Mouse (Mus musculus) spleen, adult 18-20 months (tissue): ENCODE measurements at regions not wholly inside any gene's neighbourhood (a gene's known extent, or its start where the extent isn't known, plus 50 kb on each side); places are given as distances from the start of the nearest gene placed in this dataset.
A peak's percentile ranks its signal among the peaks of the same experiment; 100 is the strongest.

Experiments
- DNase-seq, 2 experiments: peaks; one replicate each; pipeline ENCODE4 v3.0.0; 2022; ENCODE audit warnings: mixed read lengths in 2 of 2

DNA sequence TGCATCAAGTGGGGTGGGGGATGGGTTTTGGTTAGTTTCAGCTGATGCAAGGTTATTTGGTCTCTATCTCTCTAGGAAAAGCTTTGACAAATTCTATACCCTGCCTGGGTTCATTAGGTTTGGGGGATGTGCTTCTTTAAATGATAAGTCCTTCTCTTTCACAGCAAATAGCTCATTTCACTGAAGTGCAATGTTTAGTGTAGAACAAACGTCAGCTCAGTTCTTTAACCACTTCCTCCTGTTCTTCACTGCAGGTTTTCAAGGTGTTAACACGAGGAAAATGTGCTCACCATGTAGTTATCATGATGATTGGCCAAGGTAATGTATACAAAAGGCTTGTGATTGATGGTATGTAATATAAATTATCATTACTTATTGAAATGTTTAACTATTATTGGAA is 659.5 kb upstream of the A1bg start:
- no peak for DNase-seq

DNA sequence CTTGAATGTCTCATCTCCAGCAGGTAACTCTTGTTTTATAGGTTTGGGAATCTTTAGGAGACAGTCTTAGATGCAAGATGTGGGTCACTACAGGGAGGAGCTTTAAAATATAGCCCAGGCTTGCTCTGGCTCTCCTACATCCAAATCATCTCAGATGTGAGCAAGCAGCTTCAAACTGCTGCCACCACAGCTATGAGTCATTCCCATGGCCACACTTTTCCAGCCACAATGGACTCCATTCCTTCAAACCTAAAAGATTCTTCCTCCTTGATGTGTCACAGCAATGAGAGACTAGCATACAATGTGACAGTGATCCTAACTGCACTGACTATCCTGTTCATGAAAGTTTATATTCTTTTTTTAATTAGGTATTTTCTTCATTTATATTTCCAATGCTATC is 640.5 kb upstream of the A1bg start:
- no peak for DNase-seq

DNA sequence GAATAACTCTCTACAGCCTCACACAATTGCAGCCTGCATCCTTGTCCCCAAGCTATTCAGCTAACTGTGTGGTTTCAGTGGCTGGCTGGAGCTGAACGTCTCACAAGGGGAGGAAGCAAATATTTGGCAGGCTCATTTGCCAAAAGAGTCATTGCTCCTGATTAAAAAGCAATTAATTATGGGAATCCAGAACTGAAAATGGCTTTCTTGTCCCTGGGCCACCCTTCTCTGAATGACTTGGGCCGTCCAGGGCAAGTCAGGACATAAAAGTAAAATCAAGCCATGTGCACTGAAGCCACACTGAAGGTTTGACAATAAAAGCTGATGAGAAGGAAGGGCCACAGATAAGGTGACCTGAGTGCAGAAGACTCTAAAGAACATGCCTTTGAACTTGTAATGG is 639.4 kb upstream of the A1bg start:
- no peak for DNase-seq

DNA sequence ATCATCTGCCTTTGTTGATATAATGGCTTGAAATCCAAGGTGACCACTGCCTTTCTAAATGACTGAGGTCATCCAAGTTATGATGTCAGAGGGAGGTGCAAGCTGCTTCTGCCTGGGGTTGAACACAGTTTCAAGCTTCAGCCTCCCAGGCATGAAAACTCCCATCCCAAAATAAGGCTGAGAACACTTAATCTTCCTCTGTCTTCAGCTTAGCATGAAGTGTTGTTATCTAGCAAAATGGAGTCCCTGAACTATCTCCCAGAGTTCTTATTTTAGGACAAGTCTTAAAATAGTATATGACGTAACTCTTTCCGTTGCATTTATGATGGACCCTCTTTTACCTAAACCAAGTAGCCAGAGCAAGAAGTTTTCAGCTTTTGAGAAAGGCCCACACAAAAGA is 631.1 kb upstream of the A1bg start:
- no peak for DNase-seq

DNA sequence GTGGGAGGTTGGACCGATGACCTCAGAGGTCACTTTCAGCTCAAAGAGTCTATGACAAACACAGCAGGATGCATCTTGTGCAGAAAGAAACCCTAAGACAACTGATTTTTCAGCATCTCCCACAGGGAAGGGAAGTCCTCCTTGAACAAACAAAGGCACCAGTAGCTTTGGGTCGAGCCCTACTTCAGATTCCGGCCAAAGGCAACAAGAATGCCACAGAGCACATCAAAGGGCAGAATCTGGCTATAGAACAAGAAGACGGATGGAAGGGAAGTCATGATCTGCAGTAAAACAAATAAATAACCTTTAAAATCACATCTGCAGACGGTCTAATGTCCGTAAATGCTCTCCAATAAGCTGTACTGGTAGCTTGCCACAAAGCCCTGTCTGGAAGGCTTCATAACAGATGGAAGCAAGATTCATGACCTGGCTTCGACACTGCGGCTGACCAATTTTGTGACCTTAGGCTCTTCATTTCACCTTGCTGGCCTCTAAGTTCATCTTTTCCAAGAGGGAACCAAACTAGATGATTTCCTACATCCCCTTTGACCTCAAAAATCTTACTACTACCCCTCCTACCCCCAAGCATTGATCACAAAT is 630.4 kb upstream of the A1bg start:
- DNase-seq, result no peak

DNA sequence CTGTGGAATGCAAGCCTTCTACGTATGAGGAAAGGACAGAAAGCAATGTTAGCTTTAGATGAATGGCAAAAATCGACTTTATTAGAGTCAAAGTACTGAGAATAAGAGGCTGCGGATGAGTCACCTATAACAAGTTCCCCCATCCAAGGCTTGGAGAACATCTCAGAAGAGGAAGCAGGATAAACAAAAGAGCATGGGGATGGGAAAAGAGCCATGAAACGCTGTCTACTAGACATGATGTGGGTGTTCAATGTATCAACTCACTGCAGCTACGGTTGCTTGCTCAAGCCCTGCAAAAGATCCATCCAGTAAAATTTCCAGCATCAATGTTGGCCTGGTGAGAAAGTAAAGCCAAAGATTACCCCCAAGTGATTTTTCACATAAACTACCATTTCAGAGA is 628.4 kb upstream of the A1bg start:
- DNase-seq, result no peak

DNA sequence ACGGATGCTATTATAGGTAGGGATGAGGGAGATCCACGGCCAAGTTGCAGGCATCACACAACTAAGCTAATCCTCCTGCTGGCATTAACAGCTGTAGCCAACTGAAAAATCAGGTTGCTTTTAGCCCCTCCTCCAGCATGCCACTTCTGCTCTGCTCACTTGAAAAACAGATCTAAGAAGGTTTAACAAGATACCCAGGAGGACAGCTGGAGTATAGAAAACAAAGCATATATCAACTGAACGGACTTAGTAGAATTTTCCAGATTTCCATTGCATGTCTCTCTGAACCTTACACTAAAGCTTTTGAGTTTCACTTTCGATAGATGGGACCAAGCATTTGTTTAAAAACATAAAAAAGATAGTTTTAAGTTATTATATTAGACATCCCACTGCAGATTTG is 625.6 kb upstream of the A1bg start:
- no peak for DNase-seq

DNA sequence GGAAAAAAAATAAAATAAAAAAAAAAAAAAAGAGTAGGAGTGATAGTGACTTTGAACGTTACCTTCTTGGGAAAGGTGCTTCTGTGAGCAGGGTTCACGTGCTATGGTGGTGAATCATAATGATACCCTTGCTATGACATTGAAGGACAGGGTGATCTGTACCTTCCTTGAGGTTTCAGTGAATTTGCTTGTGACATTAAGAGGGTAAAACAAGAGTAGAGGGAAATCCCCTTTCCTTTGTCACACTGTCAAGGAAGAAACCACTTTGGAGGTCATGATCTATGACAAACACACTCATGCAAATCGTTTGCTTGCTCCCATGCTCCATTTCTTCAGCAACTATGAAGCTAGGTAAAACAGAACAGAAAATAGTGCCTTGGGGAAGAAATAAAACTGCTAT is 623.8 kb upstream of the A1bg start:
- no peak for DNase-seq

DNA sequence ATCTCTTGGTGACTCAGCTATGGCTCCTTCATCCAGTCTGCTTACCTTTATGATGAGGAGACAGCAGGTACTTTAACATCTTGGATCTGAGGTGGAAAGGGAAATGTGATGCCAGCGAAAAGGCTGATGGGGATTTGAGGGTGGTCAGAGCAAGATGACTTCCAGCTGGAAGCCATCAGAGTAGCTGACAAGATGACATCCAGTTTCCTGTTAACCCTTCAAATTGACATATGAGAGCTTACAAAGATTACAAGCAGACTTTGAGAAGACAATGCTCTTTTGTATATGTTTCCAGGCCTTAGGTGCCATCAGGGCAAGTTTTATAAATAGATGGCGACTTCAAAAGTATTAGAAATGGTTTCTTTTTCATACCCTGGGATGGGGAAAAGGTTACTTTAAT is 621.3 kb upstream of the A1bg start:
- no peak for DNase-seq

DNA sequence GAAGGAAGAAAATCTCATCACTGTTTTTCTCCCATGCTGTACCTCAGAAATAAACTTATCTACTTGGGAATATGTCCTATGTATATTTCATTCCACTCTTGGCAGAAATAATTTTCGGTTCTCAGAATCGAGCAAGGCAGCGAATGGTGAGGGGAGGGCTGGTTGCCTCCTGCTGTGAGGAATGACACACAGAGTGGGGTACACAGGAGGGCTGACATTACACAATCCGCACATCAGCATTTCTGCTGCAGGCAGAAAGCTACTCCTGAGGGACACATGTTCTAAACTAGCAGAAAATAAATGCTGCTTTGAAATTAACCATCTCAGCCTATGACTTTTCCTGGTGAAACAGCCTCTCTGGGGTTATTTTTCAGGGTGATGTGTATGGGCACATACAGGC is 618.8 kb upstream of the A1bg start:
- no peak for DNase-seq

DNA sequence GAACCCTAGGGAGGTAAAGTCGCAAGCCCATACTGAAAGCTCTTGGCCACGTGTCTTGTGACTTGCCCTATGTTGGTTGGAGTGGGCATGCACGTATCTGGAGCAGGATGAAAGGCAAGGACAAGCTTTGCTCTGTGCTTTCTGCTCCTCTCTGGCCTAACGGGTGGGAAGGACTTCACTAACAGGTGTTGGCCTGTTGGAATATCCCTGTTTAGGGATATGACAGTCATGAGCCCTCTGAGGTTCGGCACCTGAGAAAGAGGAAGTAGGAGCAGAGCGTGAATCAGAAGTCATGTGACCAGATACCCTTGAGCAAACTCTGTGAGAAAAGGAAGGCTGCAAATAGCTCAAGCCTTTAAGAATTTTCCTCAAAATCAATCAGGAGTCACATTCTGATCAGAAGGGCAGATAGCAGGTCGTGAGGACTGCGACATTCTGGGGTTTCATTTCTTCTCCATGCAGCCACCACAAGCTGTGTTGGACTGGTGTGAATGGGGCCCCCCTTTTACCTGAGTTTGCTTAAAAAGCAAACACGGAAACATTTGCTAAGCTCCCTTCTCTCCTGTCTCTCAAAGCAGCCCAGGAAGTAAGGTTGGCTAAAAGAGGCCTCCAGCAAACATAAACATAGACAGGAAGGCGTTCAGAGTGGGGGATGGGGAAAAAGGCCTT is 618.1 kb upstream of the A1bg start:
- peak; percentile 45 to 46 for DNase-seq

DNA sequence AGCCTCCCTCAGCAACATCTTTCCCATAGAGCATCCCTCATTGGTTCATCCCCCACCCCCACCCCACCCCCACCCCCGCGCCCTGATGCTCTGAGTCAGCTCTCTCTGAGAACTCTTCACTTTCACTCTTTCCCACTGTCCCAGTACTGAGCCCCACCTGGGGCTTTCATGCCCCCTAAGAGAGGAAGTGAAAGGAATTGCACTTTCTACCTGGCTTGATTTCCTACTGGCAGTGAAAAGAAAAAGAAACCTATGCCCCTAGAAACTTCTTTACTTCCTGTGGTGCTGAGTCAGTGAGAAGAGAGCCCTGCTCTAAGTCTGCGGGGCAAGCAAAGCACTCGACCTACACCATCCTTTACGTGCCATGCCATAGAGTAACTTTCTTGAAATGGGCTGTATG is 616.1 kb upstream of the A1bg start:
- DNase-seq, result peak in 1 of 2 experiments; percentile 12

DNA sequence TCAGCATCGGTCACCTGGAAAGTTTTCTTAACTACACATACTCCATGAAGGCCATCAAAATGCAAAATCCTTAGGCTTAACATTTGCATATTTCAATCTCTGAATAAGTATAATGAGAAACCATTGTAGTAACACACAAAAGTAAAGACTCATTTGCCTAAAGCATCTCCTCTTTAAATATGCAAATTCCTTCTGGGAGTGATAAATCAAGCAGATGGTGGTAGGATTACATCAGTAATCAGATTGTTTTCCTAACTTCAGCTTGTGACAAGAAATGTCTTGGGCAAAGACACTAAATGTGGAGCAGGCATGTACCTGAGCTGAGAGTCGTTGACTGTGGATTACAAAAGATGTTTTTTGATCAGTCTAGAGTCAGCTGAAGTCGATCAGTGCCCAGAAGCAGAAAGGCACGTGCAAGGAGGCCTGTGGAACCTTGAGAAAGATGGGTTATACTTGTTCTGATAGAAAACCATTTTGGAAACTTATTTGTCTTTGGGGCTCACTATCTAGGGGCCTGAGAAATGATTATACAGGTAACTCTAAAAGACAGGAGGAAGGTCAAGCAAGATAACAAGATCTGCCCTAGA is 615.5 kb upstream of the A1bg start:
- DNase-seq, result no peak

DNA sequence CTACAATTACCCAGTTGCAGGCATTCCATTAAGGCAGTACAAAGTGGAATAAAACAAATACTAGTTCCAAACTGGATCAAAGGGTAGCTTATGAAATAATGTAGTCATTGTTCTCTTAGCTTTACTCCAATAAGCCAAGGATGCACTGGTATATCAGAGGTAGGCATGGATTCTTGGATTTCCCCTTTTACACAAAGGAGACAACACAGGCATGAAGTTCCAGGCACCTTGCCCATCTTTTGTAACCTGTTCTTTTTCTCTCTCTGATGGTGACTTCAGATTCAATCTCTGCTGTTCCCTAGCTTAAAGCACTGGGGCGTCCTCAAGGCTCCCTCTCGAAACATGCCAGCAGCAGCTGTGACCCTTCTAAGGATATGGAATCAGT is 613.5 kb upstream of the A1bg start:
- DNase-seq, result no peak

DNA sequence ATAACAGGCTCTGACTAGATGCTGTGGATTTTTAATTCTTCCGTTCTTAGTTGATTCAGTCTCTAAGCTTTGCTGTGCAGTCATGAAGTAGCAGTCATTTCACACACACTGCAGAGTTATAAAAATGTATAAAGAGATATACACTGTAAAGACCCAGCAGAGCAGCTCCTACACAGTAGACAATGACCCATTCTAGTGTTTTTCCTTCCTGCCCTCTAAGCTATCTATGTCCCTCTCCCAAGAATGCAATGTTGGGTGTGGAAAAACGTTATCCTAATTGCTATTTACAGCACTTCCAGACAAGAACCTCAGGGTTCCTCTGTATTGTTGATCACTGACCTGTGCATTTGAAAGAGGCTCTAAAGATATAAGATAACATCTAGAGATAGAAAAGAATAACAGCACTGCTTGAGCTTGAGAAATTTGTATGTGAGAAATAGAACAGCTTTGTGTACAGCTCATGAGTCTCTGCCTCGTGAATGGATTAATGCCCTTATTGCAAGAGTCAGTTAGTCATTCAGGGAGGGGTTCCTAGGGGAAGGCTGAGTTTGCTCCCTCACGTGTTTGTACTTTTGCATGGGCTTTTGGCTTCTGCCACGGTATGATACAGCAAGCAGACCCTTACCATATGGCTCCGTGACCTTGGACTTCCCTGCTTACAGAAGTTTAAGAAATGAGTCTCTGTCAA is 613.0 kb upstream of the A1bg start:
- DNase-seq, result no peak

DNA sequence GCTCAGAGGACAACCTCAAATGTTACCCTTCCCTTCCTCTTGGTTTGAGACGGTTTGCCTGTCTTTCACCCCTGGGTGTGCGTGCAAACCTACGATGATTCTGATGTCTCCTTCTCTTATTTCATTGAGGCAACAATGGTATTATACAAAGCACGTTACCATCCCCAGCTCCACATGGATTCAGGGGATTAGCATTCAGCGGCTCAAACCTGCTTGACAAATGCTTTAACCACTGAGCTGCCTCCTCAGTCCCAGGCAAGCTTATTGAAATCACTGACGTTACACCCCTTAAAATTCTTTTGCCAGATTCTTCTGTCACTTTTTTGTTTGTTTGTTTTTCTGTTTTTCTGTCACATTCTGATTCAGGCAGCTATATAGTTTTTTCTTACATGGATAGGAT is 612.4 kb upstream of the A1bg start:
- no peak for DNase-seq

DNA sequence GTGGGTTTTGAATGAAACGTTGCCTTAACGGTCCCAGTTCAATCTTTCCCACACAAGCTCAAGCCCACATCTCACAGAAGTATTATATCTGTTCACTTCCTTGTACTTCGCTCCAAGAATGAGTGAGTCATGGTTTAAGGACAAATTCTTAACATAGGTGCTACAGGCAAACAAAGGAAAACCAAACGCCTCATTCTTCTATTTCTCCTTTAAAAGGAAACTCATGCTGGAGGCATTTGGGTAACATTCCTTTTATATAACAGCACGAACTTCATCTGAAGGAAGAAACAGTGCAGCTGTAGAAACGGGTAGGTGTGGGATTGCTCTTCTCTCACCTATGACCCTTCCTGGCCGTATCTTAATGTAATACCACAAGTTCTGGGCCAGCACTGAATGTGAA is 610.0 kb upstream of the A1bg start:
- no peak for DNase-seq

DNA sequence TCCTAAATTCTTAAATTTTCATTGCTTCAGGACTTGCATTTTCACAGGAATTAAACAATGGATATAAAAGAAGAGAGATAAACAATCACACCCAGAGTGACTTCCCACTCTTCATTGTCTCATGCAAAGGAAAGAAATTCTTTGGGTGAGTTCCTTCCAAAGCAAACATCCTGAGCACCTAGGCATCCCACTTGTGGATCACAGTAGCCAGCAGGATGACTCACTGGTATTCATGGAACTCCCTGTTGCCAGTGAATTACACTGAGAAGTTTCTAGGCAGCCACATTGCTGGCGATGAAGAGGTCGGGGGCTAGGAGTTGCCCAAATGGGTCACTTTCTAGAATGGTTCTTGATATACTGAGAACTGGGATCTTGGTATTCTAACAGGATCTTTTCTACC is 609.2 kb upstream of the A1bg start:
- DNase-seq, result no peak

DNA sequence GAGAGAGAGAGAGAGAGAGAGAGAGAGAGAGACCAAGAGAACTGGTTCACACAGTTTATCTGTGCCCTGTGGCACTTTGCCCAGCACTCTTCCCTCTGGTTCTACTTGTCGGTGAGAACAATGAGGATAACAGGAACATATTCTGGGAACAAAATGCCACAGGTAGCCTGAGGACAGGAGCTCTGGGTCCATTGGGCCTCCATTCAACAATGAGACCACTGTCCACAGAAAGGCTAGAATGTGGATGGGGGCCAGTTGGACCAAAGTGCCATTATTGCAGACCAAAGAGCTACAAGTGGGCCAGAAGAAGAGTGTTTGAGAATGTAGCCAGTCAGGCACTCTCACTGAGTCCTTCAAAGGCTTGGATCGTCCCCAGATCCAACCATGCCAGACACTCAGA is 600.2 kb upstream of the A1bg start:
- DNase-seq, result no peak

DNA sequence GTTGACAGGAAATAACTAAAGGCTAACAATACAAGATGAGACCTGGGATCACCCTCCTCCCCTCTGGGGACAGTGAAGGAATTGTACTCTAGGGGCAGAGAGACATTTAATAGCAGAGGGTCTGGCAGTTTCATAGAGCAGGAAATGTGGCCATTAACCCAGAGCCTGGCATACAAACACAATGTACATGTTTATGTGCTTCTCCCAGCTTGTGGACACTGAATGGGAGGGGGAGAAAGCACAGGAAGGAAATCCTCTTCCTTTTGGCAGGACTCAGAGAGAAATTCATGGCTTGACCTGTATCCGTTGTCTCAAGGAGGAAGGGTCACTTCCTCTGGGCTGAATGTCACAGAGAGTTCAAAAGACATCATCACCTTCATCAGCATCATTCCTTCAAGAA is 594.5 kb upstream of the A1bg start:
- no peak for DNase-seq

DNA sequence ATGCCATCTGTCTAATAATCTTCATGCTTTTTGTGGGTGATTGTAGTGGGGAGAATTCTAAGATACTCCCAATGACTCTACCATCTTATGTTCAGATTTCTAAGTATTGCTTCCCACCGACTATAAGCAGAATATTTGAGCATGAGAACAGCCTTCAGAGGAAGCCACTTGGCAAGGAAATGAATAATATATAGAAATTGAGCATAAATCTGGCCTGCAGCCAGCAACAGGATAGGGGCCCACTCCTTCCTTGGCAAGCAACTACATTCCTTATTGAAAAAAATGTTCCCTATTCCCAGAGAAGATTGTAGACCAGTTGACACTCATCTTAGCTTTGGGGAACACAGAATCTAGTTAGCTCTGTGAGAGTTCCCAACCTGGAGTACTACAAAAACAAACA is 591.5 kb upstream of the A1bg start:
- no peak for DNase-seq

DNA sequence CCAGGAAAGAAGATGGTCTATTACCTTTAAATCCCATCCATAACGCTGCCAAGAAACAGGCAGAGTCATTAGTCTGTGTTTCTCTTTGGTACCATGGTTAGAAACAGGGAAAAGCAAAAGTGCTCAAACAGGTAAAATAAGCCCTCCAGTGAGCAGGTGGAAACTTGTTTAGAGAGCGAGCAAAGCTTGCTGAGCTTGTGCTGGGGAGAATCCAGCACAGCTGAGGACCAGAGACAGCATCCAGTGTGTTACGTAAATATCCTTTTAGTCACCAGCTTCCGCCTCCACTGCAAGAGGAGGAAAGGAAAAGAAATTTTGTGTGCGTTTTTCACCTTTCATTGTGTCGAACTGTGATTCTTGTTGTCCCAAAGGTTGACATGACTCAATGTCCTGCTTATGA is 586.0 kb upstream of the A1bg start:
- no peak for DNase-seq

DNA sequence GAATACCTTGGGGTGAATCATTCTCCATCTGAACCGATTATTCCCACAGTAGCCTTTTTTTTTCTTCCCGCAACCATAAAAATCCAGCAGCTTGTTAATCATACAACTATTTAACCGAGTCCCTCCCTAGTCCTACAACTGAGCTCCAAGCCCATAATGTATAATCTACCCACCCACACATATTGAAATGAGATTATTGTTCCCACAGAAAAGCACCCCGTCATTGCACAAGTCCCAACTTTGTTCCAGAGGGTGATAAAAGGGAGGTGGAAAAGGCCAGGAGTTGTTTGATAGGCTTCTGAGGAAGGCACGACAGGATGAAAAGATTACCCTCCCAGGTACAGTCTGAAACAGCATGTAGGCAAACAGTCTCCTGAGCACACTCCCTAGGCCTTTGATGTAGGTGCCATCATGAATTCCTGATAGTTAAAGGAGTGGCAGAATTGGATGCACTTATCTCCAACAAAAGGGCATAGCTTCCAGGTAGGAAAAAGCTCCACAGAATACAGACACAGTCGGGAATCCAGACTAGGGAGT is 583.6 kb upstream of the A1bg start:
- DNase-seq, result no peak

DNA sequence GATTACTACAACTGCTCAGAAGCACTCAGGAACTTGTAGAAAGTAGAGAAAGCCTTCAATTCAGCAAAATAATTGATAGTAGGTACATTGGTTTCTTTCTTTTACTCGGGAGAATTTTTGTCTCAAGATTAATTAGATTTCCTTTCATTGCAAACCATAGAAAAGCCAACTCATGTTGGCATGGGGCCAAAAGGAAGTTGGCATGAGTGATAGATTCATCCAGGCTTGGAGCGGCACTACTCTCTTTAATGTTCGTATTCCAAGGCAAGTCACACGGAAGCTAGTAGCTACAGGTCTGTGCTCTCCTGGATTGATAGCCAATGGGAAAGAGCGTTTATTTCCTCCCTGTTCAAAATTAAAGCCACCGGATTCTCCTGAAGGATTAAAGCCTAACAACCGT is 580.6 kb upstream of the A1bg start:
- DNase-seq, result no peak
